Mouse (Mus musculus) layer of hippocampus, postnatal 25 days (tissue): ENCODE results near the gene Acyp1. TPM values are rescaled to one million over a fixed set of nuclear protein-coding genes. Genes with fewer than 3 reads are reported as not detected.
"Not testable (repeated sequence)": the region's sequence is repeated elsewhere in the genome, so short reads cannot be mapped to it uniquely, and the experiment has no call there.

Experiments
- DNase-seq, 2 experiments: peaks; one replicate each; pipeline ENCODE4 v3.0.0; 2022; ENCODE audit warnings: mixed read lengths in 2 of 2, low spot score in 1 of 2; ENCODE audit errors: extremely low spot score in 1 of 2
- total RNA-seq, 2 experiments: library from RNA; stranded (reverse); gene quantifications; 2 replicates each; pipeline ENCODE4 v1.2.3; 2021

Gene Acyp1
- total RNA-seq, 2 experiments from 2014 or later = 34.3 to 37.7 TPM

DNA sequence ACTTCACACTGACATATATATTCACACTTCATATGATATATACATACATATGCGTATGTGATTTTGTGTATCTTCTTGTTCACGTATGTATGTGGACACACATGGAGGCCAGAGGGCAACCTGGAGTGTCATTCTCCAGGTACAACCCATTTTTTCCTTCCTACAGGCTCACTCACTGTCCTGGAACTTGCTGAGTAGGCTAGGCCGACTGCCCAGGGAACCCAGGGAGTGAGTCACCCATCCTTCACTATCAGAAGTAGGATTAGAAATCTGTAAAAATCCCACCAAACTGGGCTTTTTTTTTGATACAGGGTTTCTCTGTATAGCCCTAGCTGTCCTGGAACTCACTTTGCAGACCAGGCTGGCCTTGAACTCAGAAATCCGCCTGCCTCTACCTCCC, 3.2 kb downstream of the Acyp1 start:
- DNase-seq = no peak

DNA sequence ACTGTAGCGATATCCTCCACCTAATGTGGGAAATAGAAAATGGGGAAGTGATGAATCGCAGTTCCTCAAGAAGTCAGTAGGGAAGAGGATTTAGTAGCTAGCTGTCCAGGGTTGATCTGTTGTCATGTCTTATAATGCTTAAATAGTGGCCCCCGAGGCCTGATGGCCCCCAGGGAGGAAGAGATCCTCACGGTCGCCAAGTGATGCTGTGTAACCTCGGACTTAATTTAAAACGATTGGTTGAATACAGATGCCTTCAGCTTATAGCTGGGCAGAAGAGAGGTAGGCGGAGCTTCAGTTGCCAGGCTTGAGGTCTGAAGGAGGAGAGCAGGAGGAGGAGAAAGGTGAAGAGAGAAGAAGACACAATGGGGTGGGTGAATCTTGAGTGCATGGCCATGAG, 3.9 kb downstream of the Acyp1 start:
- no peak for DNase-seq

- DNase-seq = not testable (repeated sequence)
Observed at GRCm38 (mm10) chr12:85281756-85282155, 6.5 kb downstream of the Acyp1 start.

DNA sequence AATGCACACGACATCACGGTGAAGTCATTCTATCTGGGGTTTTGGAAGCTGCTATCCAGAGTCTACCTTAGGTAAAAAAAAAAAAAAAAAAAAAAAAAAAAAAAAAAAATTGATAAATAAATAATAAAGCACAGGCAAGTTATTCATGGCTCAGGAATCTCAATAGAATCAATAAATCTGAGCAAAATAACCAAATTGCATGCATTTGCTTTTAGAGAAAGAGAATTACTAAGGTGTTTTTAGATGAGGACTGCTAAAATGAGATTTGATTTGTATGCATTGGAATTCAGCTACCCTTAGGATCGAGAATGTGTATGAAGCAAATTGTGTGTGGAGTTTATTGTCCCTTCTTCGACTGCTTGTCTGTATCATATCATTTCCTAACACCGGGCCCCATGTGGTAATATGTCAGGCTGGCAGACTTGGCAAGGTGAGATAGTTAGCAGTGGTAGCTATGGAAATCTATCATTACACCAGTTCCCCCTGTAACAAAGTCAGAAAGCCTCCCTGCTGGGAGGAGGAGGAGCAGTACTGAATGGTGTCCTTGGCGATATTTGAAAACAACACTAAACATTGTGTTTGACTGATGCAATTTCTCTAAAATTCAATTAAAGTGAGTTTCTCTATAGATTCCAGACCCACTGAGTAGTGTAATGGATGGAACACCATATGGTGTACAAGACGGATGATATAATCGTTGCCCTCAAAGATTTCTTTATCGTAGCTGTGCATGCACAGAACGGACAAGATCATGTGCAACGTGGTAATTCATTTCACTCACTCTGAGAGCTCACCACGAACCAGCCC, 7.2 kb downstream of the Acyp1 start:
- DNase-seq = no peak

DNA sequence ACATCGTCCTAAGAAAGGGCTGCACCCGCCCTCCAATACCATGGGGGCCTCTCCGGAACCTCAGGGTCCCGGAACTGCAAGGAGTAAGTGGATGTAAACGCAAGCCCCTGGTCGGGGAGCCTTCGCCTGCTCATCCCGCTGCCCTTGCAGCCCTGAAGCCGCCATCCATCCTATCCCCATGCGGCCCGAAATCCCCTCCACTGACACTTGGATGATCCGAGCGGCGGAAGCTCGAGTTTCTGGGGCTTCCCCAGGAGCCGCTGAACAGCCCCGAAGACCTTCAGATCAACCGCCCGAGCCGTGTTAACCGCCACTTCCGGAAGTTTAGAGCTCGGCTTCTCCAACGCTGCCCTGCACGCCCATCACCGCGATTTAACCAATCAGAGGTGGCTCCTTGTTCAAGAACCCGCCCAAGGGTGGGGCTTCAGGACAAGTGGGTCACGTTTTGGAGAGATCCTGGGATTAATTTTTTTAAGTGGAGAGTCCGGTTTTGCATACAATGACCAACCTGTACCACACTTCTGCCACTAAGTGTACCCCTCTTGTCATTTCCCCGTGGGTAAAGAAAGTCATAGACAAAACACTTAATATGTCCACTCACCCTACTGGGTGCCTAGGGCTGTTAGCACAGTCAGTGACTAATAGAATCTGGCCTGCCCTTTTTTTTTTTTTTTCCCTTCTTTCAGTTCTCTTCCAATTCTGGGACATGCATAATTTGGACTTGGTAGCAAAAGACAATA, 8.0 kb downstream of the Acyp1 start:
- peak; percentile 85 to 92 for DNase-seq

GRCm38 (mm10) chr12:85279396-85280080, 8.7 kb downstream of the Acyp1 start:
- DNase-seq = no peak

GRCm38 (mm10) chr12:85278919-85279318, 9.3 kb downstream of the Acyp1 start:
- no peak for DNase-seq

DNA sequence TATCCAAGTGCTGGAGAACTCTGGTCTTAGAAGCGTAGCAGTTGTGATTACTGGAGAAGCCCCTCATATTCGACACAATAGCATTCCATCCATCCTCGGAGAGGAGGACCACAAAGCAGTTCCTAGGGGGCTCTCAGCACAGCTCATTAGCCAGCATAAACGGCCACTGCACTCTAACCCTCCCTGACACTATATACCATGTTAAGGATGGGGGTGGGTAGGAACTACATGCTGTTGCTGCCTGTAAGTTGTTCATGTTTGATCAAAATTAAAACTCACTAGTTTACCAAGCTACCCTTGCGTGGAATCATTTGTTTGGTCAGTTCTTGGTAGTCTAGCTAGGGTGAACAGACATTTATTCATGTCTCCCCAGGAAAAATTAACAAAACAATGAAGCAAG, 12.0 kb downstream of the Acyp1 start:
- no peak for DNase-seq

GRCm38 (mm10) chr12:85273508-85273907, 14.7 kb downstream of the Acyp1 start:
- no peak for DNase-seq

DNA sequence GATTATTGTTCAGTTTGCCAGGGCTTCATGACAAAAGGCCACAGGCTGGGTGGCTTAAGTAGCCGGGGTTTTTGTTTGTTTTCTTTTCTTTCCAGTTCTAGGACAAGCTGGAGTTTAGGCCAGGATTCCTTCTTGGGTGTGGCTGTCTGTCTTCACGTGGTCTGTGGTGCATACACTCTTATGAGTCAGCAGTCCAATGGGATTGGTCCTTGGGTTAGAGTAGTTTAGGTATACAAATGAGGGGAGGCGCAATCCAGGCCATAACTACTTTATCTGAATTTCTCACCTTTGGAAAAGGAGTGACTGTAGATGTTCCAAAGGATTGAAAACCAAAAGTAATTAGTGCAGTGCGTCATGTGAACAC, 16.4 kb downstream of the Acyp1 start:
- DNase-seq = no peak

DNA sequence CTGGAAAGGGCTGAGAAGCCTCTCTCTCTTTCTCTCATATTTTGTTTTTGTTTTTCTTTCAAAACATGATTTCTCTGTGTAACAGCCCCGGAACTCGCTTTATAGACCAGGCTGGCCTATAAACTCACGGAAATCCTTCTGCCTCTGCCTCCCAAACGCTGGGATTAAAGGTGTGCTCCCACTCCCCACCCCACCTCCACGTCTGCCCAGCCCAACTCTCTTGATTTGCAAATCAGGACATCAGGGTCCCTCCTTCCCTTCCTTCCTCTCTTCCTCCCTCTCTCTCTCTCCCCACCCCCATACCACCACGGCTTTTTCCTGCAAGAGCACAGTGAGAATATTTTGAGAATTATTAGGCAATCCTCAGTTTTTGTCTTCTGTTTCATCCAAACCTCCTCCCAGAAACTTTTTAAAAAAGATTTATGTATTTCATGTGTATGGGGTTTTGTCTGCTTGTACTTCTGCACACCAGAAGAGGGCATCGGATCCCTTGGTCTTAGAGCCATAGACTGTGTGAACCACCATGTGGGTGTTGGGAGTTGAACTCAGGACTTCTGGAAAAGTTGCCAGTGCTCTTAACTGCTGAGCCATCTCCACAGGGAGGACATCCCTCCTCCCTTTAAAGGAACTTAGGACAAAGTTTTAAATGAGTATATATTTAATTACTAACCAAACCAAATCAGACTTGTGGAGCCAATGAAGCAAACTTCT, 17.0 kb downstream of the Acyp1 start:
- DNase-seq = no peak

- peak; percentile 79 to 83 for DNase-seq
Observed at GRCm38 (mm10) chr12:85270319-85270718, 17.9 kb downstream of the Acyp1 start, which contains the start of gene Mlh3. TSS of gene Mlh3 (minus strand) at chr12:85270599.

GRCm38 (mm10) chr12:85269821-85270220, 18.4 kb downstream of the Acyp1 start:
- no peak for DNase-seq

- no peak for DNase-seq
Observed at GRCm38 (mm10) chr12:85266248-85266647, 22.0 kb downstream of the Acyp1 start.

DNA sequence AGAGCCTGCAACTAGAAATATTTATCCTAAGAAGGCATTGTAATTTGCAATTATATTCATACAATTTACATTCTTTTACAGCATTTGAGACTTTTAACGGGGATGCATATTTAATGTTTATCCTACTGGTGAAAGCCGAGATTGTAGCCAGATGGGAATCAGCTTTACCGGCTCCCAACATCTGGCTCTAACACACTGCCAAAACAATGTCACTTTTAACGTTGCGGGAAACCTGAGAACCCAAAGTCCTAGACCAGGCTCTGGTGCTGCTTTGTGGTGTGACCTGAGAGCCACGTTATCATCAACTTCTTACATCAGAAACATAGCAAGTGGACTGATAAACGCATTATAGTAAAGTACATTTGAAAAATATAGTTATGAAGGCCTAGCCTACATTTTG, 23.3 kb downstream of the Acyp1 start:
- DNase-seq = no peak

- no peak for DNase-seq
Observed at GRCm38 (mm10) chr12:85264531-85264930, 23.7 kb downstream of the Acyp1 start.

DNA sequence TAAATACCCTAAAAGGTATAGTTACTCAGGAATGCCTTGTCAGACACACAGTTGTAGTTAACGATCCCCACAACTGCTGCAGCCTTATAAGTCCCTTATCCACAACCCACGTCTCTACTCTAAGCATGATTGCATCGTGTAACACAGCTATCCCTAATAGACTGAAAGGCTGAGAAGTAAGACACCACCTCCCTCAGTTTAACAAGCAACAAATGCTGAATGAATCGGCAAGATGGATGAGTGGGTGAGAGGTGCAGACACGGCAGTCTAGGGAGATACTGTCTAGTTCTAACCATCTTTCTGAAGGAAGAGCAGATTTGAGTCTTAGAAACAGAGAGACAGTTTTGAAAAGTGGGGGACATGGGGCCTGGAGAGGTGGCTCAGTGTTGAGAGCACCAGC, 25.0 kb downstream of the Acyp1 start:
- no peak for DNase-seq

GRCm38 (mm10) chr12:85262489-85262888, 25.7 kb downstream of the Acyp1 start:
- no peak for DNase-seq

DNA sequence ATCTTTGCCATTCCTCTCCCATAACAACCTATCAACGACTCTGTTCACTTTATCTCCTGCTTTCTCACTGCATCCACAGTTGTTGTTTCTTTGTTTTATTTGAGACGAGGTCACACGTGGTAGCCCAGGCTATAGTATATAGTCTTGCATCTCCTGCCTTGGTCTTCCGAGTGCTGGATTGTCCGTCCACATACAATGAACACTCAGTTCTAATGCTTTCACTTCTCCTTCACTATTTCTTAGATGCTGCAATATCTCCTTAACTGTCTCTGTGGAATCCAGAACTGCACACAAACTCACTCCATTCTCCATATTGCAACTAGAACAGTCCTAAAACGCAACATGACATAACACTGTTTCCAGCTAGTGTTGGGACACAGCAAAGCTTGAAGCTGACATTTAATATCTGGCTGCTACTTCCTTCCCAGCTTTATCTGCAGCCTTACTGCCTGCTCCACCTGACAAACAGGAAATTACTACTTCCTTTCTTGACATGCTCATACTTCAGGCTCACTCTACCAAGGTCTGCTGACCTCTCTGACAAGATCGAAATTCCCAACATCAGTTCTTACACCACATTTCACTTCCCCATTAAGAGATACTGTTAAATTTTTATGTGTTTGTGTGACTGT, 31.1 kb downstream of the Acyp1 start:
- no peak for DNase-seq

GRCm38 (mm10) chr12:85256074-85256751, 32.0 kb downstream of the Acyp1 start:
- DNase-seq = no peak
